Mouse (Mus musculus): Measurements from ENCODE around the gene Ear1.
"Not testable (repeated sequence)": the region's sequence is repeated elsewhere in the genome, so short reads cannot be mapped to it uniquely, and the experiment has no call there.

Gene Ear1

DNA sequence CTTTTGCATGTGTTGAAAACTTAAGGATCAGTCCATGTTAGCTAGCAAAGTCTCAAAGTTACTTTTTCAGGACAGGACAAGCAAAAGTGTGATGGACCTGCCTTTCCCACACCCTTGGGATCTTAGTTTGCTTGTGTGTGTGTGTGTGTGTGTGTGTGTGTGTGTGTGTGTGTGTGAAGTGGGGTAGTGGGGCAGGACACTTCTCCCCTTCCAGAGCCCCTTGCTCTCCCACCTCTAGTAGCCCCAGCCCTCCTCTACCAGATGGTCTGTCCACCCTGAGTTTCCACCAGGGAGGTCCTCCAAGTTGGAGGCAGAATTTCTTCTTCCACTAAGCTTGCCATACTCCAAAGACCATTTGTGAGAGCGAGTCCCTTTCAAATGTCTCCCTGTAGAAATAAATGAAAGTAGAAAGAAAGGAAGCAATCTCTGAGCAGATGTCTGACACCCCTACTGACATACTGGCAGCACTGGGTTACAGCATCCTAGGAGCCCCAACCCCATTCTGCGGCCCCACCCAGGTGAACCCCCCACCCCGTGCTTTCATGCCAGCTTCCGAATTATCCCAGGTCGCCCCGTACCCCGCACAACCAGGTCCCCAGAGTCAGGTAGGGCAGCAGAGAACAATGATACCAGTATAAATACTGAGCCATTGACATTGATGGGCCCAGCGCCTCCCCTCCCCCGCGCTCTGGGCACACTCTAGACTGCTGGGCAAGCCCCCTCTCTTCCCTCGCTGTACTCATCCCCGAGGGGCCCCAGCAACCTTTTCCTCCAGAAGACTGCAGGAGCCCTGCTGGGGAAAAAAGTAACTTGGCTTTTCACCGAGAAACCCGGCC lies 79.0 kb downstream of the Ear1 start:
- no peak for DNase-seq

- DNase-seq = not testable (repeated sequence)
These were observed 81.5 kb downstream of the Ear1 start for GRCm38 (mm10) chr14:43793811-43794210.

- not testable (repeated sequence) for DNase-seq
These were observed 90.7 kb downstream of the Ear1 start, which contains the start of gene Gm8180 for GRCm38 (mm10) chr14:43784645-43785044. Gene Gm8180 (minus strand): TSS chr14:43784745.
